26 mouse cellular contexts compared by ENCODE assay signal in genomic region chr6:71093686-71094085, GRCm38 (mm10). TPM values are rescaled to one million over a fixed set of nuclear protein-coding genes. Genes with fewer than 3 reads are reported as not detected.
DNase-seq lines count a peak whose midpoint lies in the region; ATAC-seq and TF ChIP-seq lines count a peak whose summit lies in the region.
"Had no signal": no experiment of that assay in that cellular context is flagged by ENCODE, and none has a peak within 500 bp of the region (broad histone marks: within the 10 kb centered on the region; RNA-seq: fewer than 3 reads in every experiment).

No protein-coding gene starts in this region.

- H3K4me2 ChIP-seq in kidney, embryonic 14.5 days (replicated peaks; ENCODE audit: low read depth, low read length): no peak overlapping the region
- H3K4me2 ChIP-seq in liver, postnatal 0 days (ENCODE audit: low read depth, low read length): no peak overlapping the region
- H3K4me2 ChIP-seq in liver, embryonic 11.5 days: no peak overlapping the region
- H3K4me2 ChIP-seq: embryonic facial prominence, embryonic 12.5 days; intestine, embryonic 15.5 days; limb, embryonic 12.5 days; lung, embryonic 14.5 days; midbrain, embryonic 11.5 days had no signal

- H3K27me3 ChIP-seq in kidney, embryonic 14.5 days (ENCODE audit: control insufficient read depth, insufficient read depth, low read length): no peaks in the 10 kb centered on the region
- H3K27me3 ChIP-seq in liver, postnatal 0 days (ENCODE audit: insufficient read depth, low read length): no peaks in the 10 kb centered on the region
- H3K27me3 ChIP-seq in liver, embryonic 11.5 days (replicated peaks; ENCODE audit: control insufficient read depth, insufficient read depth, low read length): no peaks in the 10 kb centered on the region
- H3K27me3 ChIP-seq: embryonic facial prominence, embryonic 12.5 days; intestine, embryonic 15.5 days; limb, embryonic 12.5 days had no signal

- no peak overlapping the region for H3K9ac ChIP-seq in kidney, embryonic 14.5 days (ENCODE audit: low read depth, low read length)
- no peak overlapping the region for H3K9ac ChIP-seq in liver, postnatal 0 days (replicated peaks)
- no peak overlapping the region for H3K9ac ChIP-seq in liver, embryonic 11.5 days (ENCODE audit: low read depth, low read length)
- H3K9ac ChIP-seq: embryonic facial prominence, embryonic 12.5 days; intestine, embryonic 15.5 days; limb, embryonic 12.5 days; liver, embryonic 14.5 days; lung, embryonic 14.5 days had no signal

- H3K36me3 ChIP-seq in kidney, embryonic 14.5 days (ENCODE audit: control insufficient read depth, insufficient read depth, low read length): no peaks in the 10 kb centered on the region
- no peaks in the 10 kb centered on the region for H3K36me3 ChIP-seq in liver, postnatal 0 days (replicated peaks; ENCODE audit: insufficient read depth, low read length)
- no peaks in the 10 kb centered on the region for H3K36me3 ChIP-seq in liver, embryonic 11.5 days (ENCODE audit: control insufficient read depth, insufficient read depth, low read length)
- H3K36me3 ChIP-seq: embryonic facial prominence, embryonic 12.5 days; G1E; intestine, embryonic 15.5 days; limb, embryonic 12.5 days had no signal

- H3K4me1 ChIP-seq in kidney, embryonic 14.5 days (ENCODE audit: control insufficient read depth, insufficient read depth, low read length): no peaks in the 10 kb centered on the region
- H3K4me1 ChIP-seq in liver, postnatal 0 days (ENCODE audit: insufficient read depth): no peaks in the 10 kb centered on the region
- no peaks in the 10 kb centered on the region for H3K4me1 ChIP-seq in liver, embryonic 11.5 days (replicated peaks; ENCODE audit: control insufficient read depth, insufficient read depth, low read length)
- H3K4me1 ChIP-seq: embryonic facial prominence, embryonic 12.5 days; intestine, embryonic 15.5 days; limb, embryonic 12.5 days had no signal

- no peaks in the 10 kb centered on the region for H3K9me3 ChIP-seq in kidney, embryonic 14.5 days (ENCODE audit: control insufficient read depth, low read length)
- no peaks in the 10 kb centered on the region for H3K9me3 ChIP-seq in liver, postnatal 0 days (ENCODE audit: low read length)
- no peaks in the 10 kb centered on the region for H3K9me3 ChIP-seq in liver, embryonic 11.5 days (ENCODE audit: control insufficient read depth, low read length)
- H3K9me3 ChIP-seq: embryonic facial prominence, embryonic 12.5 days; G1E; intestine, embryonic 15.5 days; limb, embryonic 12.5 days had no signal

- peak; percentile 28 for DNase-seq in cerebellum, adult 11-12 months
- DNase-seq in kidney, adult 18-20 months: peak; percentile 45
- DNase-seq in liver, postnatal 0 days: peak; percentile 54
- DNase-seq in liver, embryonic 11.5 days (ENCODE audit: low spot score): no peak
- DNase-seq in kidney, postnatal 25 days: peak; percentile 71 to 74
- DNase-seq in layer of hippocampus, postnatal 36 days: no peak
- DNase-seq: adrenal gland, adult 8-10 months; cerebellum, postnatal 36 days; embryo, embryonic 11 days; gastrocnemius, postnatal 14 days; heart, postnatal 14 days; layer of hippocampus, adult 9-11 months; lung, embryonic 14.5 days; spleen, adult 18-20 months had no signal

- no peak overlapping the region for H3K27ac ChIP-seq in kidney, embryonic 14.5 days (ENCODE audit: low read depth, low read length)
- no peak overlapping the region for H3K27ac ChIP-seq in liver, postnatal 0 days (ENCODE audit: low read depth)
- H3K27ac ChIP-seq in liver, embryonic 11.5 days (ENCODE audit: low read depth, low read length): no peak overlapping the region
- H3K27ac ChIP-seq: embryonic facial prominence, embryonic 12.5 days; intestine, embryonic 15.5 days; limb, embryonic 12.5 days; liver, embryonic 14.5 days; stomach, postnatal 0 days had no signal

- ATAC-seq in cerebellum, adult (ENCODE audit: insufficient number of reproducible peaks, low FRiP score, low TSS enrichment): no peak
- ATAC-seq in kidney, embryonic 14.5 days (ENCODE audit: low FRiP score, low TSS enrichment): no peak
- peak; percentile 90 for ATAC-seq in liver, postnatal 0 days
- no peak for ATAC-seq in liver, embryonic 11.5 days (replicated peaks; ENCODE audit: low FRiP score)
- ATAC-seq: forebrain, embryonic 14.5 days; intestine, embryonic 15.5 days had no signal

- 93% methylated on average over 6 of the region's 6 CpGs for WGBS in kidney, embryonic 14.5 days
- WGBS in liver, postnatal 0 days (ENCODE audit: insufficient replicate concordance): 75% methylated on average over 5 of the region's 6 CpGs
- WGBS in liver, embryonic 11.5 days: 82% methylated on average over 6 of the region's 6 CpGs

- no peak for TF ChIP-seq CTCF in liver, postnatal 0 days (IDR thresholded peaks at IDR 0.05; ENCODE audit: low read depth)

- no peak overlapping the region for H3K4me3 ChIP-seq in kidney, embryonic 14.5 days (ENCODE audit: low read length)
- no peak overlapping the region for H3K4me3 ChIP-seq in liver, postnatal 0 days (ENCODE audit: low read depth, low read length)
- no peak overlapping the region for H3K4me3 ChIP-seq in liver, embryonic 11.5 days (ENCODE audit: low read depth, low read length)
- H3K4me3 ChIP-seq: embryonic facial prominence, embryonic 12.5 days; intestine, embryonic 15.5 days; limb, embryonic 12.5 days had no signal

- no peak for TF ChIP-seq EP300 in liver, postnatal 0 days (IDR thresholded peaks at IDR 0.05; ENCODE audit: low read depth)

RNA-seq across cellular contexts. Expression of gene Thnsl2, which starts 50.6 kb away (rescaled TPM):
- polyA plus RNA-seq in kidney, embryonic 14.5 days (2014; fragmentation: Nextera tagmentation; extraction: Ambion mirVana): 21.4 and 25.7 TPM in 2 replicates
- polyA plus RNA-seq in liver, postnatal 0 days (2015; fragmentation: Nextera tagmentation; extraction: Ambion mirVana): 35.4 and 35.8 TPM in 2 replicates
- 5.8 and 7.6 TPM in 2 replicates for polyA plus RNA-seq in liver, embryonic 11.5 days (2014; fragmentation: Nextera tagmentation; extraction: Ambion mirVana)
- total RNA-seq in layer of hippocampus, postnatal 36 days (2021): 1 to 10 TPM; 3.1 to 3.7 TPM
- total RNA-seq: G1E; megakaryocyte, adult 5-6 weeks; neutrophil, adult 5-6 weeks had no signal
- polyA plus RNA-seq: G1E had no signal

Comparison
In these comparisons a context has a peak if more than half of its experiments do, and no peak if none do; other contexts are left out.
1. DNase-seq: peak in cerebellum, adult 11-12 months (single experiment), kidney, adult 18-20 months (single experiment), liver, postnatal 0 days (single experiment) and kidney, postnatal 25 days (2 of 2); none in liver, embryonic 11.5 days (single experiment) and layer of hippocampus, postnatal 36 days (0 of 2).